Mouse (Mus musculus) liver, postnatal 0 days (tissue): ENCODE data around the gene Btbd7. TPM values are rescaled to one million over a fixed set of nuclear protein-coding genes. Genes with fewer than 3 reads are reported as not detected.

Experiments used
- ATAC-seq: fragments of 200-750 bp; cut with Nextera tagmentation; 2 replicates; pipeline ENCODE4 v1.8.0; 2017; ENCODE audit warnings: mild to moderate bottlenecking, moderate library complexity
- DNase-seq: peaks from one replicate; pipeline ENCODE4 v3.0.0-alpha.2; 2016
- H3K27ac ChIP-seq: fragments of 300-500 bp; sonication (generic); 2 replicates; pipeline ENCODE4 v1.5.1; 2014; ENCODE audit warnings: antibody characterized with exemption, moderate library complexity, mild to moderate bottlenecking, low read depth
- H3K27me3 ChIP-seq: fragments of 300-500 bp; sonication (generic); 2 replicates; pipeline ENCODE4 v1.6.1; 2014; ENCODE audit warnings: low read length, control low read depth, mixed read lengths; ENCODE audit not compliant: insufficient read depth
- H3K36me3 ChIP-seq: fragments of 300-500 bp; sonication (generic); replicated peaks from 2 replicates; pipeline ENCODE4 v1.6.1; 2014; ENCODE audit warnings: mild to moderate bottlenecking, control low read depth, low read length, moderate library complexity, mixed read lengths; ENCODE audit not compliant: insufficient read depth
- H3K4me1 ChIP-seq: fragments of 300-500 bp; sonication (generic); 2 replicates; pipeline ENCODE4 v1.6.1; 2014; ENCODE audit warnings: antibody characterized with exemption, mild to moderate bottlenecking, control low read depth; ENCODE audit not compliant: insufficient read depth
- H3K4me2 ChIP-seq: fragments of 300-500 bp; sonication (generic); 2 replicates; pipeline ENCODE4 v1.6.1; 2014; ENCODE audit warnings: low read depth, mild to moderate bottlenecking, low read length, moderate library complexity, mixed read lengths
- H3K4me3 ChIP-seq: fragments of 300-500 bp; sonication (generic); 2 replicates; pipeline ENCODE4 v1.5.1; 2014; ENCODE audit warnings: low read depth, low read length
- H3K9ac ChIP-seq: fragments of 300-500 bp; sonication (generic); replicated peaks from 2 replicates; pipeline ENCODE4 v1.6.1; 2014; ENCODE audit warnings: mild to moderate bottlenecking, moderate library complexity
- H3K9me3 ChIP-seq: fragments of 300-500 bp; sonication (generic); 2 replicates; pipeline ENCODE4 v1.6.1; 2016; ENCODE audit warnings: mild to moderate bottlenecking, control low read depth, low read length, mixed read lengths
- CTCF ChIP-seq: sonication (generic); IDR thresholded peaks from 2 replicates; pipeline ENCODE4 v1.5.1; 2016; ENCODE audit warnings: antibody characterized with exemption, low read depth
- WGBS: fragments of 180-500 bp; shearing (Covaris S2); extraction: QIAGEN DNeasy Blood & Tissue Kit; methylation state at CpG from one replicate; pipeline ENCODE4 v1.1.7; 2014; ENCODE audit not compliant: insufficient replicate concordance; 5-methylcytosine and 5-hydroxymethylcytosine counted together
- polyA plus RNA-seq: library from polyadenylated mRNA; unstranded; fragments of >200 nt; fragmentation: Nextera tagmentation; extraction: Ambion mirVana; gene quantifications from 2 replicates; pipeline ENCODE4 v1.2.1, GENCODE M21; 2015

Btbd7 gene
- polyA plus RNA-seq, 1 experiment from 2014 or later: 4.6 TPM

DNA sequence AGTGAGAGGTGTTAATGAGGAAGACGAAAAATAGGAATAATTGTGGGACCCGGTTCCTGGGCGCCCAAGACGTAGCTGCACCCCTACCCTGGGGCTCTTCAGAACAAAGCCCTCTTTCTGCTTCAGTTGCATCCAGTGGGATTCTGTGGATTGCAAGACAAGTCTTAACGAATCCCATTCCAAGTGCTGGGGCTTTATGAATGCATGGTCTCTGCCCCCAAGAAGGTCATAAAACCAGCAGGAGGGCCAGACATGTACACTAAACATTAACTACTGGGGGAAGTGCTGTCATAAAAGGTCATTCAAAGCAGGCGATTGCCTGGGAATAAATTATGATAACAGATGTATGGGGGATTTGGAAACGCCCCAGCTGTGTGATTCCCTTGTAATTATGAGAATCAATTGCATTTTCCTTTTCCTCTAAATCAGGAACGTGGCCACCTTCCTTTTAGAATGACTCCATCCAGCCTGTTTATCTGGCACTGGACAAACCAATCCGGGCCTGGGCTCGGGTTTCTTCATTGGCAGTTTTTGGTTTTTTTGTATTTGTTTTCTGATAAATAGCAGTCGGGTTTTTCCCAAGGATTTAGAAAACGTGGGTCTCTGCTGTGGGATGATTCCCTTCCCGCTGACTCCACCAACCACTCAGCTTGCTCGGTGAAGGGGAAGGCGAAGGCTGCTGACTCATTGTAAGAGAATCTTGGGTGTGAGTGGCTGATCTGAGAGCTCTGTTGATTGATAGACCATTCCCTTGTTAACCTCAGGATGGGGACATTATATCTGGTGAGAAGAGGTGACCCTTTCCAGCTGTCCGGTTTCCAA is 147.3 kb downstream of the Btbd7 start:
- H3K4me2 ChIP-seq: peak overlapping the region; percentile 48
- no peak overlapping the region for H3K27ac ChIP-seq
- 44% methylated on average over 16 of the region's 16 CpGs for WGBS
- H3K36me3 ChIP-seq: no peaks in the 10 kb centered on the region
- TF ChIP-seq CTCF: no peak
- DNase-seq: no peak
- peaks cover 15% of the 10 kb centered on the region for H3K4me1 ChIP-seq
- H3K27me3 ChIP-seq: no peaks in the 10 kb centered on the region
- no peak overlapping the region for H3K9ac ChIP-seq
- no peaks in the 10 kb centered on the region for H3K9me3 ChIP-seq
- ATAC-seq: 0 out of 2 replicates have a peak, but pooled peaks have one; percentile 7
- no peak overlapping the region for H3K4me3 ChIP-seq

Other genes starting within 250 kb of the Btbd7 start
- gene Itpk1, start 173.5 kb downstream of the Btbd7 start, polyA plus RNA-seq: 3.6 TPM in 2 replicates
- gene Moap1, start 134.8 kb downstream of the Btbd7 start, polyA plus RNA-seq: 4.2 and 4.9 TPM in 2 replicates
- gene Tmem251, start 134.7 kb downstream of the Btbd7 start, polyA plus RNA-seq: 5.6 and 5.8 TPM in 2 replicates
- gene Gm28051, start 120.7 kb downstream of the Btbd7 start, polyA plus RNA-seq: not detected in 2 replicates
- 10.8 and 13.0 TPM in 2 replicates for gene Gon7, start 120.7 kb downstream of the Btbd7 start, polyA plus RNA-seq
- 11.5 and 12.5 TPM in 2 replicates for gene Ubr7, start 120.5 kb downstream of the Btbd7 start, polyA plus RNA-seq
- gene Gm20604, start 119.8 kb downstream of the Btbd7 start, polyA plus RNA-seq: 5.2 and 5.4 TPM in 2 replicates
- gene Cox8c, start 20.8 kb upstream of the Btbd7 start, polyA plus RNA-seq: not detected in 2 replicates
- gene Unc79, start 70.4 kb upstream of the Btbd7 start, polyA plus RNA-seq: 0.01 TPM in 2 replicates